Mouse (Mus musculus): ENCODE data around the gene Cnot11.

DNA sequence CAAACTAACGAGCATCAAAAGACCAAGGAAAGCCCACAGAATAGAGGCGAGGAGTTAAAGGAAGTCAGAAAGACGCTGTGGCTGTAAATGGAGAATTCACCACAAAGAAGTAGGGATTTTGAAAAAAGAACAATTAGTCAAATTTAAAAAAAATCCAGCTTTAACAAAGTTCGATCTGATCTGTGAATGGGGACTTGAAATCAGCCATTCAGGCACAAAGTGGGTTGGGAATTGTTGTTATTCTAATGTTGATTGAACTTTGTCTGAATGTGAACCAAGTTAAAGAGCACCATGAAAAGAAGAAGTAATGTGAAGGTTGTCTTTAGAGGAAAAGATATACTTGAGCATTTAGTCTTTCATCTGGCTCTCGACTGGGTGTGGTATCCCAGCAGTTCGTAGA lies 6.5 kb upstream of the Cnot11 start:
- TF ChIP-seq CTCF (IDR thresholded peaks at IDR 0.05; ENCODE audit: low read depth) (no peak), EP300 (optimal IDR thresholded peaks at IDR 0.05) (no peak)
